Mouse (Mus musculus) heart, postnatal 0 days (tissue): ENCODE data around the gene Sumf1. TPM values are rescaled to one million over a fixed set of nuclear protein-coding genes. Genes with fewer than 3 reads are reported as not detected.

Experiments
- ATAC-seq: fragments of 200-750 bp; cut with Nextera tagmentation; 2 replicates; pipeline ENCODE4 v1.8.0; 2017; ENCODE audit warnings: low read depth, moderate number of reproducible peaks, moderate library complexity; ENCODE audit not compliant: insufficient read depth
- DNase-seq: peaks from one replicate; pipeline ENCODE4 v3.0.0-alpha.2; 2016; ENCODE audit warnings: low spot score
- H3K27ac ChIP-seq: fragments of 300-500 bp; sonication (generic); 2 replicates; pipeline ENCODE4 v1.5.1; 2014; ENCODE audit warnings: low read depth, mild to moderate bottlenecking
- H3K27me3 ChIP-seq: fragments of 300-500 bp; sonication (generic); 2 replicates; pipeline ENCODE4 v1.6.1; 2014; ENCODE audit warnings: low read length, mixed read lengths; ENCODE audit not compliant: control insufficient read depth, insufficient read depth
- H3K36me3 ChIP-seq: fragments of 300-500 bp; sonication (generic); replicated peaks from 2 replicates; pipeline ENCODE4 v1.6.1; 2014; ENCODE audit warnings: low read length, mixed read lengths; ENCODE audit not compliant: control insufficient read depth, insufficient read depth
- H3K4me1 ChIP-seq: fragments of 300-500 bp; sonication (generic); 2 replicates; pipeline ENCODE4 v1.6.1; 2014; ENCODE audit warnings: antibody characterized with exemption; ENCODE audit not compliant: control insufficient read depth, insufficient read depth
- H3K4me2 ChIP-seq: fragments of 300-500 bp; sonication (generic); 2 replicates; pipeline ENCODE4 v1.6.1; 2014; ENCODE audit warnings: low read depth, mild to moderate bottlenecking, low read length, moderate library complexity
- H3K4me3 ChIP-seq: fragments of 300-500 bp; sonication (generic); 2 replicates; pipeline ENCODE4 v1.5.1; 2014; ENCODE audit warnings: low read depth, low read length
- H3K9ac ChIP-seq: fragments of 300-500 bp; sonication (generic); replicated peaks from 2 replicates; pipeline ENCODE4 v1.6.1; 2014; ENCODE audit warnings: low read depth, low read length, mixed read lengths
- H3K9me3 ChIP-seq: fragments of 300-500 bp; sonication (generic); replicated peaks from 2 replicates; pipeline ENCODE4 v1.6.1; 2016; ENCODE audit warnings: low read length; ENCODE audit not compliant: control insufficient read depth
- CTCF ChIP-seq: IDR thresholded peaks from 2 replicates; pipeline ENCODE4 v1.5.1; 2016; ENCODE audit warnings: antibody characterized with exemption, control low read depth, low read depth
- EP300 ChIP-seq: IDR thresholded peaks from 2 replicates; pipeline ENCODE4 v1.6.1; 2016; ENCODE audit warnings: antibody characterized with exemption, low read depth
- WGBS: fragments of 180-500 bp; shearing (Covaris S2); extraction: QIAGEN DNeasy Blood & Tissue Kit; methylation state at CpG from one replicate; pipeline ENCODE4 v1.1.7; 2014; 5-methylcytosine and 5-hydroxymethylcytosine counted together
- polyA plus RNA-seq: library from polyadenylated mRNA; unstranded; fragments of >200 nt; fragmentation: Nextera tagmentation; extraction: Ambion mirVana; gene quantifications from 2 replicates; pipeline ENCODE4 v1.2.1, GENCODE M21; 2015
- total RNA-seq: library from RNA; depleted of rRNA; stranded (reverse); fragments of >200 nt; gene quantifications from 2 replicates; pipeline ENCODE4 v1.2.3, GENCODE M21; 2014; ENCODE audit warnings: low replicate concordance

Gene Sumf1
- total and polyA plus RNA-seq, 2 experiments from 2014 or later = 19.7 to 29.5 TPM

DNA sequence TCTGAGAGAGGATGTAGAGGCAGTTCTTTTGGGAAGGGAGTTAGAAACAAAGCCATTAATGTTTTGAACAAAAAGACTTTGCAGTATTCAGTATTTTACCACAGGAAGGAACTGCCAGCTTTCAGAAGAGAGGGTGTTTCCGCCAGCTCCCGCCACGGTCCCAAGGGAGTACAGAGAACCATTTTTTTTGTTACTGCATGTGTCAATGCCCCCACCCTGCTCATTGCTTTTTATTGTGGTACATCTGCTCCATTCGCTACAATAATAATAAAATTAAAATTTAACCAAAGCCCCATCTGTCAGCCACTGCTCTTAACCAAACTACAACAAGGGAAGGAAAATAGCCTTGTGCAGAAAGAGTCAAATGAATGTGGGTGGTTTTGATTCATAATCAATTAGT lies 7.2 kb upstream of the Sumf1 start:
- Histone ChIP-seq H3K36me3 (no peaks in the 10 kb centered on the region), H3K4me1 (no peaks in the 10 kb centered on the region), H3K9me3 (no peaks in the 10 kb centered on the region), H3K4me2 (no peak overlapping the region), H3K27me3 (no peaks in the 10 kb centered on the region), H3K27ac (no peak overlapping the region), H3K4me3 (no peak overlapping the region), H3K9ac (no peak overlapping the region)
- WGBS = 69% methylated on average over 4 of the region's 4 CpGs
- TF ChIP-seq CTCF = no peak
- TF ChIP-seq EP300 = no peak
- DNase-seq (no peak), ATAC-seq (no peak)

DNA sequence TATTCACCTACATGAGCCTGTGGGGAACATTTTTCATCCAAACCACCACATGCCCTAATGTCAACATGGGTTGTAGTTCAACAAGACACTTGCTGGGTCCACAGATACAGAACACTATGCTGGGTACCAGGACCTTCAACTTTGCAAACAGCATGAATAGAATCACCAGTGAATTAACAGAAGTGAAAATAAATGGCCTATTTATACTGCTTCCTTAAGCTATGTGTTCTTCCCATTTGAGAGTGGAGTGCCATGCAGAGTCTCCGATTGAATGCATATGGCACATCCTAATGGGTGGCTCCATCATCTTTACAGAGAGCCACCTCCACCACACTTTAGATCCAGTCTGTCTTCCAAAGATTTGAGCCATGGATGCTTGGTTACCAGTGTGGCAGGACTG lies 5.3 kb upstream of the Sumf1 start:
- H3K4me2 ChIP-seq = no peak overlapping the region
- H3K9me3 ChIP-seq = no peaks in the 10 kb centered on the region
- TF ChIP-seq CTCF = no peak
- no peak for TF ChIP-seq EP300
- no peaks in the 10 kb centered on the region for H3K27me3 ChIP-seq
- ATAC-seq (no peak), DNase-seq (no peak)
- no peak overlapping the region for H3K4me3 ChIP-seq
- 85% methylated on average over 1 of the region's 1 CpGs for WGBS
- no peaks in the 10 kb centered on the region for H3K36me3 ChIP-seq
- no peak overlapping the region for H3K27ac ChIP-seq
- H3K4me1 ChIP-seq = 0 out of 2 replicates have a peak, but pooled peaks cover 2% of the 10 kb centered on the region
- H3K9ac ChIP-seq = no peak overlapping the region

DNA sequence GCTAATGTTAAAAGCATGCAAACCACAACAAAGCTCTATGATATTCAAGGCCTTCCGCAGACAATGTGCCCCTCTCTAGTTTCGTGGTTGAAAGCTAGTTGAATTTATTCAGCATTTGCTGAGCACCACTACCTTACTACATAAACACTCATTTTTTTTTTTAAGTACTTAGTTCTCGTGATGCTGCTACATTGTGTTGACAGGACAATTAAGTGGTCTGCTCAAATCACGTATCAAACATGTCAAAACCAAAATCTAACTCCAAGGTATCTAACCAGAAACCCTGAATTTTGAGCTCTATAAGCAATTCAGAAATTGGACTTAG lies 265 bp upstream of the Sumf1 start:
- 8% methylated on average over 4 of the region's 4 CpGs for WGBS
- peak overlapping the region; percentile 61 for H3K9ac ChIP-seq
- H3K4me3 ChIP-seq = peak overlapping the region; percentile 82
- H3K4me1 ChIP-seq = 0 out of 2 replicates have a peak, but pooled peaks cover 4% of the 10 kb centered on the region
- no peak for TF ChIP-seq CTCF
- no peaks in the 10 kb centered on the region for H3K27me3 ChIP-seq
- ATAC-seq (0 out of 2 replicates have a peak, but pooled peaks have one; percentile 3), DNase-seq (no peak)
- no peaks in the 10 kb centered on the region for H3K36me3 ChIP-seq
- H3K27ac ChIP-seq = no peak overlapping the region; the same call in 1 of the 2 replicates
- H3K9me3 ChIP-seq = no peaks in the 10 kb centered on the region
- peak overlapping the region; percentile 76 for H3K4me2 ChIP-seq

DNA sequence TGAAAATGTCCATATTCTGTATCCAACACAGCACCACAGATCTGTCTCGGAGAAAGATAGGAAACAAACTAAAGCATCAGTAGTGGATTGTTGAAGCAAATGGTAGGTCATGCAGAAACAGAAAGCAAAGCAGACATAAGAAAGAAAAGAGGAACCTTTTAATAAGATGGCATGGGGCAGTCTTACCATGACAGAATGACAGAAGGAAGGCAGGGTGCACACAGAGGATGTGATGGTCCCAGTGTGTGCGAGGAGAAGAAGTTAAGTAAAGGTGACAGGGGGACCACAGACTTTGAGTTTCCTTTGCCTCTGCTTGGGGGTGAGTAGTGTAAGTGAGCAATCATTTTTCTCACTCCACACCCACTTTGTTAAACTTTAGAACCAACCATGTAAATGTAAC lies 6.3 kb downstream of the Sumf1 start:
- WGBS = 83% methylated on average over 2 of the region's 2 CpGs
- Histone ChIP-seq H3K4me2 (no peak overlapping the region), H3K9me3 (no peaks in the 10 kb centered on the region), H3K27ac (no peak overlapping the region), H3K4me1 (no peaks in the 10 kb centered on the region), H3K9ac (no peak overlapping the region), H3K36me3 (no peaks in the 10 kb centered on the region), H3K4me3 (no peak overlapping the region), H3K27me3 (no peaks in the 10 kb centered on the region)
- no peak for TF ChIP-seq CTCF
- TF ChIP-seq EP300 = no peak
- ATAC-seq (no peak), DNase-seq (no peak)

DNA sequence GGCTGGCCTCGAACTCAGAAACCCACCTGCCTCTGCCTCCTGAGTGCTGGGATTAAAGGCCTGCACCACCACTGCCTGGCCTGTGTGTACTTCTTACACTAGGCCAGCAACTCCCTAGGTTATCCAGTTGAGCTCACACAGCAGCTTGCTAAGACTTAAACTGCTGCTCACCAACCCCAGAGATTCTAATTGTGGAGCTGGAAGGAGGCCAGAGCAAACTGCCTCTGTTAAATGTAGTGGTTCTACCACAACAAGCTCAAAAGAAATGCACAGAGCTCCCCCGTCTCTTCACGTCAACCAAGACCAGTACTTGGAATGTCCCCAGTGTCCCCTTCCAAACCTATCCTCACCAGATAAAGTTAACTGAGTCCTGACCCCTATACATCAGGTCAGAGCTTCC lies 11.2 kb downstream of the Sumf1 start:
- WGBS = 56% methylated on average over 3 of the region's 3 CpGs
- Histone ChIP-seq H3K4me3 (no peak overlapping the region), H3K27ac (no peak overlapping the region), H3K36me3 (peaks cover 15% of the 10 kb centered on the region), H3K9ac (no peak overlapping the region), H3K4me2 (no peak overlapping the region), H3K27me3 (no peaks in the 10 kb centered on the region), H3K4me1 (no peaks in the 10 kb centered on the region), H3K9me3 (no peaks in the 10 kb centered on the region)
- TF ChIP-seq EP300 (no peak), CTCF (no peak)
- no peak for DNase-seq
- ATAC-seq = no peak

DNA sequence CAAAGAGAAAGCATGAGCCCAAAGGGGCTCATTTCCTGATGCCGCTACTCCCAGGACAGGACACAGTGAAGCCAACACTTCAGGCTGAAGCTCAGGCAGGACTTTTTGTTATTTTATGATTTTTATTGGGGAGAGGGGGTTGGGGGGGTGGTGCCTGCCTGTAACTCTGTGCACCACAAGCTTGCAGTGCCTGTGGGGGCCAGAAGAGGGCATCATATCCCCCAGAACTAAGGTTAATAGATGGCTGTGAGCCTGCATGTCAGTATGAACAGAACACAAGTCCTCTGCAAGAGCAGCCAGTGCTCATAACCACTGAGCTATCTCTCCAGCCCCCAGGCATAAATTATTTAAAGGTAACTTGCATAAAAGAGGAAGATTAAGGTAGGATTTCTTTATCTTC lies 13.2 kb downstream of the Sumf1 start:
- no peak overlapping the region for H3K4me2 ChIP-seq
- H3K36me3 ChIP-seq = peaks cover 15% of the 10 kb centered on the region
- H3K9me3 ChIP-seq = no peaks in the 10 kb centered on the region
- no peak overlapping the region for H3K27ac ChIP-seq
- TF ChIP-seq EP300 (no peak), CTCF (no peak)
- H3K9ac ChIP-seq = no peak overlapping the region
- no peaks in the 10 kb centered on the region for H3K27me3 ChIP-seq
- ATAC-seq (no peak), DNase-seq (no peak)
- H3K4me3 ChIP-seq = no peak overlapping the region
- 97% methylated on average over 1 of the region's 1 CpGs for WGBS
- H3K4me1 ChIP-seq = no peaks in the 10 kb centered on the region
